Mouse (Mus musculus) midbrain, embryonic 15.5 days (tissue): ENCODE data around the gene Ube2d1. TPM values are rescaled to one million over a fixed set of nuclear protein-coding genes. Genes with fewer than 3 reads are reported as not detected.

Experiments
- ATAC-seq: fragments of 200-750 bp; cut with Nextera tagmentation; replicated peaks from 2 replicates; pipeline ENCODE4 v1.8.0; 2017; ENCODE audit warnings: moderate TSS enrichment
- H3K27ac ChIP-seq: fragments of 300-500 bp; sonication (generic); 2 replicates; pipeline ENCODE4 v1.5.1; 2015; ENCODE audit warnings: mild to moderate bottlenecking, inconsistent platforms
- H3K27me3 ChIP-seq: fragments of 300-500 bp; sonication (generic); replicated peaks from 2 replicates; pipeline ENCODE4 v1.6.1; 2015; ENCODE audit warnings: inconsistent platforms
- H3K36me3 ChIP-seq: fragments of 300-500 bp; sonication (generic); replicated peaks from 2 replicates; pipeline ENCODE4 v1.6.1; 2015; ENCODE audit warnings: inconsistent platforms
- H3K4me1 ChIP-seq: fragments of 300-500 bp; sonication (generic); 2 replicates; pipeline ENCODE4 v1.6.1; 2015; ENCODE audit warnings: inconsistent platforms
- H3K4me2 ChIP-seq: fragments of 300-500 bp; sonication (generic); 2 replicates; pipeline ENCODE4 v1.6.1; 2015; ENCODE audit warnings: inconsistent platforms, mild to moderate bottlenecking, moderate library complexity
- H3K4me3 ChIP-seq: fragments of 300-500 bp; sonication (generic); 2 replicates; pipeline ENCODE4 v1.5.1; 2015; ENCODE audit warnings: mild to moderate bottlenecking, inconsistent platforms
- H3K9ac ChIP-seq: fragments of 300-500 bp; sonication (generic); 2 replicates; pipeline ENCODE4 v1.6.1; 2015; ENCODE audit warnings: mild to moderate bottlenecking, inconsistent platforms
- H3K9me3 ChIP-seq: fragments of 300-500 bp; sonication (generic); 2 replicates; pipeline ENCODE4 v1.6.1; 2016; ENCODE audit warnings: inconsistent platforms
- WGBS: fragments of 180-500 bp; shearing (Covaris S2); methylation state at CpG from one replicate; pipeline ENCODE4 v1.1.7; 2015; ENCODE audit warnings: mixed read lengths; 5-methylcytosine and 5-hydroxymethylcytosine counted together
- polyA plus RNA-seq: library from polyadenylated mRNA; unstranded; fragments of >200 nt; fragmentation: Nextera tagmentation; extraction: Ambion mirVana; gene quantifications from 2 replicates; pipeline ENCODE4 v1.2.1, GENCODE M21; 2015

Ube2d1 gene
- polyA plus RNA-seq, 1 experiment from 2014 or later: 180 TPM

- WGBS: 8% methylated on average over 8 of the region's 8 CpGs
Observed at GRCm38 (mm10) chr10:71284131-71284510, 941 bp downstream of the Ube2d1 start.

GRCm38 (mm10) chr10:71273008-71273739 lies 11.9 kb downstream of the Ube2d1 start:
- ATAC-seq: no peak
- H3K4me1 ChIP-seq: peaks cover 18% of the 10 kb centered on the region
- no peak overlapping the region for H3K4me3 ChIP-seq
- H3K36me3 ChIP-seq: no peaks in the 10 kb centered on the region
- no peak overlapping the region for H3K27ac ChIP-seq
- H3K27me3 ChIP-seq: no peaks in the 10 kb centered on the region
- no peaks in the 10 kb centered on the region for H3K9me3 ChIP-seq
- H3K4me2 ChIP-seq: no peak overlapping the region
- 53% methylated on average over 9 of the region's 9 CpGs for WGBS
- H3K9ac ChIP-seq: no peak overlapping the region

More at GRCm38 (mm10) chr10:71284131-71284510, 941 bp downstream of the Ube2d1 start:
- Histone ChIP-seq H3K4me3 (peak overlapping the region; percentile 78), H3K27me3 (no peaks in the 10 kb centered on the region), H3K9ac (peak overlapping the region; percentile 96), H3K27ac (peak overlapping the region; percentile 88), H3K4me1 (peaks cover 42% of the 10 kb centered on the region), H3K36me3 (0 out of 2 replicates have a peak, but pooled peaks cover 2% of the 10 kb centered on the region), H3K9me3 (no peaks in the 10 kb centered on the region), H3K4me2 (peak overlapping the region; percentile 71)
- ATAC-seq: no peak

GRCm38 (mm10) chr10:71267973-71268372 lies 17.1 kb downstream of the Ube2d1 start:
- H3K9ac ChIP-seq: no peak overlapping the region
- no peak for ATAC-seq
- no peaks in the 10 kb centered on the region for H3K27me3 ChIP-seq
- H3K4me1 ChIP-seq: peaks cover 26% of the 10 kb centered on the region
- no peak overlapping the region for H3K4me2 ChIP-seq
- WGBS: 87% methylated on average over 2 of the region's 2 CpGs
- H3K27ac ChIP-seq: no peak overlapping the region
- H3K9me3 ChIP-seq: no peaks in the 10 kb centered on the region
- H3K4me3 ChIP-seq: no peak overlapping the region
- H3K36me3 ChIP-seq: no peaks in the 10 kb centered on the region

- H3K36me3 ChIP-seq: no peaks in the 10 kb centered on the region
- no peaks in the 10 kb centered on the region for H3K9me3 ChIP-seq
- no peak overlapping the region for H3K9ac ChIP-seq
- H3K4me1 ChIP-seq: peaks cover 22% of the 10 kb centered on the region
- no peak for ATAC-seq
- 82% methylated on average over 11 of the region's 11 CpGs for WGBS
- no peaks in the 10 kb centered on the region for H3K27me3 ChIP-seq
- H3K27ac ChIP-seq: no peak overlapping the region
- H3K4me3 ChIP-seq: no peak overlapping the region
- no peak overlapping the region for H3K4me2 ChIP-seq
Observed at GRCm38 (mm10) chr10:71267511-71267910, 17.6 kb downstream of the Ube2d1 start.

GRCm38 (mm10) chr10:71265067-71265466 lies 20.0 kb downstream of the Ube2d1 start:
- Histone ChIP-seq H3K4me3 (no peak overlapping the region), H3K36me3 (no peaks in the 10 kb centered on the region), H3K27ac (no peak overlapping the region), H3K4me1 (peaks cover 18% of the 10 kb centered on the region), H3K9me3 (no peaks in the 10 kb centered on the region), H3K27me3 (no peaks in the 10 kb centered on the region), H3K9ac (no peak overlapping the region), H3K4me2 (no peak overlapping the region)
- ATAC-seq: no peak
- WGBS: 87% methylated on average over 4 of the region's 4 CpGs

GRCm38 (mm10) chr10:71261637-71262036 lies 23.4 kb downstream of the Ube2d1 start:
- WGBS: 76% methylated on average over 8 of the region's 8 CpGs
- ATAC-seq: no peak

GRCm38 (mm10) chr10:71258943-71259342 lies 26.1 kb downstream of the Ube2d1 start:
- Histone ChIP-seq H3K4me2 (no peak overlapping the region), H3K9me3 (no peaks in the 10 kb centered on the region), H3K4me3 (no peak overlapping the region), H3K4me1 (peaks cover 5% of the 10 kb centered on the region), H3K27ac (no peak overlapping the region), H3K27me3 (no peaks in the 10 kb centered on the region), H3K9ac (no peak overlapping the region), H3K36me3 (peaks cover 17% of the 10 kb centered on the region)
- 67% methylated on average over 5 of the region's 5 CpGs for WGBS
- no peak for ATAC-seq

More at GRCm38 (mm10) chr10:71261637-71262036, 23.4 kb downstream of the Ube2d1 start:
- no peak overlapping the region for H3K4me3 ChIP-seq
- H3K9ac ChIP-seq: no peak overlapping the region
- no peak overlapping the region for H3K27ac ChIP-seq
- H3K4me2 ChIP-seq: no peak overlapping the region
- H3K4me1 ChIP-seq: peaks cover 18% of the 10 kb centered on the region
- no peaks in the 10 kb centered on the region for H3K9me3 ChIP-seq
- no peaks in the 10 kb centered on the region for H3K27me3 ChIP-seq
- peaks cover 12% of the 10 kb centered on the region; the same call in 1 of the 2 replicates for H3K36me3 ChIP-seq

GRCm38 (mm10) chr10:71258516-71258915 lies 26.5 kb downstream of the Ube2d1 start:
- Histone ChIP-seq H3K4me2 (no peak overlapping the region), H3K9me3 (no peaks in the 10 kb centered on the region), H3K27me3 (no peaks in the 10 kb centered on the region), H3K4me1 (peaks cover 3% of the 10 kb centered on the region; the same call in 1 of the 2 replicates), H3K36me3 (peaks cover 17% of the 10 kb centered on the region), H3K9ac (no peak overlapping the region), H3K4me3 (no peak overlapping the region), H3K27ac (no peak overlapping the region)
- WGBS: 84% methylated on average over 8 of the region's 8 CpGs
- ATAC-seq: no peak

GRCm38 (mm10) chr10:71253147-71253546 lies 31.9 kb downstream of the Ube2d1 start:
- no peak overlapping the region for H3K4me2 ChIP-seq
- H3K4me1 ChIP-seq: no peaks in the 10 kb centered on the region
- peaks cover 11% of the 10 kb centered on the region; the same call in 1 of the 2 replicates for H3K36me3 ChIP-seq
- H3K27me3 ChIP-seq: no peaks in the 10 kb centered on the region
- no peak overlapping the region for H3K4me3 ChIP-seq
- no peak overlapping the region for H3K27ac ChIP-seq
- H3K9me3 ChIP-seq: no peaks in the 10 kb centered on the region
- ATAC-seq: no peak
- H3K9ac ChIP-seq: no peak overlapping the region
- 83% methylated on average over 4 of the region's 4 CpGs for WGBS

GRCm38 (mm10) chr10:71252421-71252820 lies 32.6 kb downstream of the Ube2d1 start:
- Histone ChIP-seq H3K4me1 (no peaks in the 10 kb centered on the region), H3K27ac (no peak overlapping the region), H3K27me3 (no peaks in the 10 kb centered on the region), H3K9ac (no peak overlapping the region), H3K36me3 (peaks cover 5% of the 10 kb centered on the region; the same call in 1 of the 2 replicates), H3K4me3 (no peak overlapping the region), H3K9me3 (no peaks in the 10 kb centered on the region), H3K4me2 (no peak overlapping the region)
- no peak for ATAC-seq
- WGBS: 81% methylated on average over 5 of the region's 5 CpGs

GRCm38 (mm10) chr10:71251846-71252245 lies 33.2 kb downstream of the Ube2d1 start:
- no peak for ATAC-seq
- Histone ChIP-seq H3K36me3 (peaks cover 5% of the 10 kb centered on the region; the same call in 1 of the 2 replicates), H3K4me3 (no peak overlapping the region), H3K9ac (no peak overlapping the region), H3K9me3 (no peaks in the 10 kb centered on the region), H3K4me2 (no peak overlapping the region), H3K4me1 (no peaks in the 10 kb centered on the region), H3K27me3 (no peaks in the 10 kb centered on the region), H3K27ac (no peak overlapping the region)
- WGBS: 85% methylated on average over 5 of the region's 5 CpGs

GRCm38 (mm10) chr10:71251256-71251655 lies 33.8 kb downstream of the Ube2d1 start:
- no peak for ATAC-seq
- WGBS: 90% methylated on average over 5 of the region's 5 CpGs
- no peak overlapping the region for H3K27ac ChIP-seq

GRCm38 (mm10) chr10:71250472-71250871 lies 34.6 kb downstream of the Ube2d1 start:
- WGBS: 85% methylated on average over 17 of the region's 17 CpGs
- Histone ChIP-seq H3K27me3 (no peaks in the 10 kb centered on the region), H3K4me2 (no peak overlapping the region), H3K27ac (no peak overlapping the region), H3K36me3 (peaks cover 5% of the 10 kb centered on the region; the same call in 1 of the 2 replicates), H3K9me3 (no peaks in the 10 kb centered on the region), H3K4me1 (no peaks in the 10 kb centered on the region), H3K9ac (no peak overlapping the region), H3K4me3 (no peak overlapping the region)
- no peak for ATAC-seq

More at GRCm38 (mm10) chr10:71251256-71251655, 33.8 kb downstream of the Ube2d1 start:
- Histone ChIP-seq H3K36me3 (peaks cover 5% of the 10 kb centered on the region; the same call in 1 of the 2 replicates), H3K4me1 (no peaks in the 10 kb centered on the region), H3K27me3 (no peaks in the 10 kb centered on the region), H3K4me3 (no peak overlapping the region), H3K4me2 (no peak overlapping the region), H3K9me3 (no peaks in the 10 kb centered on the region), H3K9ac (no peak overlapping the region)
